Mouse (Mus musculus) spleen, postnatal 10 days (tissue): ENCODE results near the gene Brwd1.
"Not testable (repeated sequence)": the region's sequence is repeated elsewhere in the genome, so short reads cannot be mapped to it uniquely, and the experiment has no call there.

Experiments used
- DNase-seq, 2 experiments: peaks; one replicate each; pipeline ENCODE4 v3.0.0; 2021 to 2022; ENCODE audit warnings: low spot score in 2 of 2

Brwd1 gene

DNA sequence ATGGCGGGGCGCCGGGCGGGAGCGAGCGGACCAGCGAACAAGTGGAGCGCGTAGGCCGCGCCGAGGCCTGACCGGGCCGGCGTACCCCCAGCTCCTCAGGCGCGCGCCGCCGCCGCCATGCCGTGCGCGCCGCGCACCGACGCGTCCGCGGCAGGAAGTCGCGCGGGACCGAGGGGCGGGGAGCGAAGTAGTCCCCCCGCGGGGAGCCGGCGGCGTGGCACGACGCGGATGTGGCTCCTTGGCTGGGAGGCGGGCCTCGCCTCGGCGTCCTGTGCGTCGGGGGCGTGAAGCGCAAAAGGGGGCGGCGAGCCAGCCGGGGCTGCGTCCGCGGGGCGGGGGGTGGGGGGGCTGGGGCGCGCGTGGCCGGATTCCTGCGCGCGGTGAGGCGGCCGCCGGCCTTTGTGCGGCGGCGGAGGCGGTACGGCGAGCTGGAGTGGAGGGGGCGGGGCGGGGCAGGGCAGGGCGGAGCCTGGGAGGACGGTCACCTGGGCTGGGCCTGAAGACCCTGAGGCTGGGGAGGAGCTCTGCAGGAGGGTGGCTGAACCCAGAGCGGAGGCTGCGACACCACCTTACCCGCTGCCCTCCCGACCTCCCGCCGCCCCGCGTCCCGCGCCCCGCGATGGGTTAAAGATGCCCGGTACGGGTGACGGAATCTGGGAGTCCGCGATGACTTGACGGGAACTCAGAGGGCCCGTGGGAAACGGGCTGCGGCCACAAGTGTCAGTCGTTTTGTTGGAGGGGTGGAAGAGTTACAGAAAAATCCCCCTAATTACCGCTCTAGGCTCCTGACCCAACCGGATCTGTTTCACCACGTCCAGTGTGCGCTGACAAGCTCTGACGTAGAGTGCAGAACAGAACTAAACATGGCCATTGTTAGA is at the start of gene Brwd1:
Brwd1 (minus strand) TSS at position 226 of the 878 bp plus-strand sequence.
- DNase-seq: peak; percentile 60 to 83

DNA sequence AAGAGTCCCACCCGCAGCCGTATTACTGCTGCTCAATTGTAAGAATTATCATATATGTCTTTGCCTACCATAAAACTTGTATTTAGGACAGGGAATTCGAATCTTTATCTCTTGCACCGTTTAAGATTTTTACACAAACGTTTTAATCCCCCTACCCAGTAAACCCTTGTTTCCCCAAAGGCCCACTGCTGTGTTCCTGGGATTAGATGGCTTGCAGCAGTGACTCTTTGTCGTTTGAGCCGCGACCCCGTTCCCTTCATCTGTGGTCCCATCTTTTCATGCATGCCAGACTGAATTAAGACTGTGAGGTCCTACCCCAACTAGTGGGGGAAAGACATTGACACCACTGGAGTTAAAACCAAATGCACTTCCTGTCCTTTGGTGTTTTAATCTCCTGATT is 46.1 kb upstream of the Brwd1 start:
- DNase-seq: no peak

DNA sequence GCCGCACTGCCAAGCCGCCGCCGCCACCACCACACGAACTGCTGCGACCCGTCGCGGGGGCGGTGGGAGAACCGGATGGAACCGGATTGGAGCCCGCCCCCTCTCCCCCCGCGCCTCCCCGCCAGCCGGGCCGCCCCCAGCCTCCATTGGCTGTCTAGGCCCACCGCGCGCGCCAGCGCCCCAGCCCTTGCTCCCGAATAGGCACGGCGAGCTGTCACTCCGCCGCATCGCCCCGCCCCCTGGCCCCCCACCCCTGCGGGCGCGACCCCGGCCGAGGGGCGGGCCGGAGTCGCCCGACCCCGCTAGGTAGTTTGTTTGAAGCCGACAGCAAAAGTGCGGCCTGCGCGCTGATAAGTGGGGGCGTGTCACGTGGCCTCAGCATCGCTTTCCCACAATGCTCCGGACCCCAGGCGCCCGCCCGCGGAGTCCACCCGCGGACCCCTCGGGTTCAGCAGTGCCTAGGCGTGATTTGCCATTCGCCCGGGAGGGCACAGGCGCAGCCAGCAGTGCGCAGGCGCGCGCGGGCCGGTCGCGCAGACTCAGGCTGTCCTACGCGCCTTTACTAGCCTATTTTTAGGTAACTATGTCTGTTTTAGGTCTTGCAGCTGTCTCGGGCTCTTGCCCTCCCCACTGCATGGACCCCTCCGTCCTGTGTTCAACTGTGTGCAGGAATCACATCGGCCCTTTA is 45.5 kb upstream of the Brwd1 start, which contains the start of gene Hmgn1:
Hmgn1 (minus strand) TSS at position 73 of the 688 bp plus-strand sequence.
- DNase-seq: peak; percentile 73 to 90

DNA sequence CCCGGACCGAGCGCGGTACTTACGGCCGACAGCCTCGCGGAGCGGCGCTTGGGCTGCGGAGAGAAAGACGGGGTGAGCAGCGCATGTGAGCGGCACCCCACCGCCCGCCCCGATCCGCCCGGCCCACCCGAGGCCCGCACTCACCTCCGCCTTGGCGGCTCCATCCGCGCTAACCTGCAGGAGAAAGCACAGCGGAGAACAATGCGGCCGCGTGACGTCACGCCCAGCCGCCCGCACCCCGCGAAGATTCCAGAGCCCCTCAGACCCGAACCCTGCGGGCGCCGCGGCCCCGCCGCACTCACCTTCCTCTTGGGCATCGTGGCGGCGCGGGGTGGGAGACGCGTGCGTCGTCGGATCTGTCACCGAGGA is 44.9 kb upstream of the Brwd1 start:
- no peak for DNase-seq

DNA sequence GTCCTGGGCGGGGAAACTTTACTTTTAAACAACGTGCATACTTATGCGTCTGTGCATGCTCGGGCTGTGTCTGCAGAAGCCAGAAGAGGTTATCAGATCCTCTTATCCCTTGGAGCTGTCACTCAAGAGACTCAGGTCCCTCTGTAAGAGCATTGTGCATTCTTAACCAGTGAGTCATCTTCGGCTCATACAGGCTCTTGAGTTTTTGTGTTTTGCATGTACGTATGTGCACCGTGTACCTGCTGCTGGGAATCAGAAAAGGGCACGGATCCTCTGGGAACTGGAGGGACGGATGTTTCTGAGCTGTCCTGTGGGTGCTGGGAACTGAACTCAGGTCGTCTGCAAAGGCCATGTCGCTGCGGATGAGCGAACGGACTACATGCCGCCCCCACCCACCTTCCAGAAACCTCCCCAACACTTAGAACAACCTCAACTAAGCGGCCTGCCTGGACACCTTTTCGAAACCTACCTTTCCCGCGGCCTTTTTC is 44.4 kb upstream of the Brwd1 start:
- peak in 1 of 2 experiments; percentile 34 for DNase-seq

DNA sequence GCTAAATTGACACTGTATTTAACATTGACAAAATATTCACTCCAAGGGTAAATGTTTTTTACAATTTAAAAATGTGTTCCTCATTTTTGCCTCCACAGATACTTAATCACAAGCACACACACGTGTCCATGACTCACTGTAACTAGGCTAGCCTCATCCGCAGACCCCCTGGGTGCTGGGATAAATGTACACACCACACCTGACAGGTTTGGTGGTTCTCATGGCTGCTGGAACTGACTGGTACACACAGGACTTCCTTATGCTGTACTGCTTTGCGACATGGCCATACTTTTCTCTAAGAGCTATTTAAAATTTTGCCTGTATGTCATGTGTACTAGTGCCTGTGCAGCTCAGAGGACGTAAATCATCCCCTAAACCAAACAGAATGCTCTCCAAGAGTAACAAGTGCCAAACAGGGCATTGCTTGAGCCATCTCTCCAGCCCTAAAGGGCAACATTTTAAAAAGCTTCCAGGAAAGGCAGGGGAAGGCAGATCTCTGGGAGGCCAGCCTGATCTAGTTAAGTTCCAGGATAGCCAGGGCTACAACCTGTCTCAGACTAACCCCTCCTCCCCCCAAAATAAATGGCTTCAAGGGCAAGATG is 37.8 kb upstream of the Brwd1 start:
- no peak for DNase-seq

DNA sequence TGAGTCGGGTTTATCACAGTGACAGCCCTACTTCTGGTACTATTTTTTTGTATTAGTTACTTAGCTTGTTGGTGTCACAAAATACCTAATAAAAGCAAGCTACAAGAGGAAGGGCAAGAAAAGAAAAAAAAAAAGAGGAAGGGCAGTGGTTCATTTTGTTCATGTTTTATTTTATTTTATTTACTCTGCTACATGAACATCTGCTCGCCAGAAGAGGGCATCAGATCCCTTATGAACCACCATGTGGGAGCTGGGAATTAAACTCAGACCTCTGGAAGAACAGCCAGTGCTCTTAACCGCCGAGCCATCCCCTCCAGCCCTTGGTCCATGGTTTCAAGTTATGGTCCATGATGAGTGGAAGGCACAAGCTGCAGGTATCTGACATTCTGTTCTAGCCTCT is 32.4 kb upstream of the Brwd1 start:
- DNase-seq: no peak

DNA sequence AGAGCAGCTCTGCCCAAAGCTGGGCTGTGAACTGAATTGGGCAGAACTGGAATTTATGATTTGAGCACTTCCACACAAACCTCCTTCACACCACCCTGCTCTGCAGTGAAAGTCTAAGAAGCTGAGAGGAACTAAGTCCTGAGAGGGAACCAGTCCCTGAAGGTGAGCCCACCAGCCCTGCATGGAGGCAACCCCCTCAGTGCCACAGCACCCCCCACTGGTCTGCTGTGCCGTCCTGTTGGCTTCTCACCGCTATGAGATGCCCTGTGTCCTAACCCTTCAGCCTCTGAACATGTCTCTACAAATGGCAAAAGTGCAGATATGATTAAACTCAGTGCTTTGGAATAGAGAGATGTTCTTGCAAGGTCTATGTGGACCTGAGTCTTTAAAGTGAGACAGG is 30.4 kb upstream of the Brwd1 start:
- peak in 1 of 2 experiments; percentile 72 for DNase-seq

DNA sequence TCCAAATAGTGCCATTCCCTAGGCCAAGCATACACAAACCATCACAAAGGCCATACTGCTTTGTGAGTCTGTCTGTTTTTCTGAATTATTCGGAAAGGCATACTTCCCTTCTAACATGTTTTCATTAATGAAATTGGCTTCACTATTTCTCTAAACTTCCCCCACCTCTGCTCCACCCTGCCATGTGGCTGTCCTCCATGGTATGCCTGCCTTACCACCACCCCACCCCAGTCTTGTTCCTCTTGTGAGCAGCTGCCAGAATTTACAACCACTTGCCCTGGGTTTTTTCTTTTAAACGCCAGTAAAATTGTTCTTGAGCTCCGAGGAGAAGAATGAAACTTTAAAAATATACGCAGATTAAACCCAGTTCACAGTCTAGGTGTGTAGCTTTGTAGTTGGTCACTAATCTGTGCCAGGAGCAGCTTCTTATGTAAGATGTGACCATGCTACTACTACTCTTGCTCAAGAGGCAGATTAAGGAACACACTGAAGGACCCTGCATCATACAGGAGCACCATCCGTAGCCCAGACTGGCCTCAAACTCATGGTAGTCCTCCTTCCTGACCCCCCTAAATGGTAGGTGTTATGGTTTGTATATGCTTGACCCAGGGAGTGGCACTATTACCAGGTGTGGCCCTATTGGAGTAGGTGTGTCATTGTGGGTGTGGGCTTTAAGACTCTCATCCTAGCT is 28.5 kb upstream of the Brwd1 start:
- peak in 1 of 2 experiments; percentile 44 for DNase-seq

DNA sequence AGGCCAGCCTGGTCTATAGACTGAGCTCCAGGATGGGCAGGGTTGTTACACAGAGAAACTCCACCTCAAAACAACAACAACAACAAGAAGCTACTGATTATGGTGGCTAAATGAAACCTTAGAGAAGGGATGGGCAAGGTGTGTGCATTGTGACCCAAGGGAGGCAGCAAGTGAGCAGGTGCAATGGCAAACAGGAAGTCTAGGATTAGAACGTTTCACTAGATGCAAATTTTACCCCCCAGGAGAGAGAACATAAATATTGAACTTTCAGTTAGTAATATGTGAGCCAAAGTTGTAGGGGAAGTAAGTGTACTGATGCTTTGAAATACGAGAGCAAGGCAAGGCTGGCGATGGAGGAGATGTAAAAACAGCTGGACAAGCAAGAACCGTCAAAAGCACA is 27.3 kb upstream of the Brwd1 start:
- DNase-seq: no peak

DNA sequence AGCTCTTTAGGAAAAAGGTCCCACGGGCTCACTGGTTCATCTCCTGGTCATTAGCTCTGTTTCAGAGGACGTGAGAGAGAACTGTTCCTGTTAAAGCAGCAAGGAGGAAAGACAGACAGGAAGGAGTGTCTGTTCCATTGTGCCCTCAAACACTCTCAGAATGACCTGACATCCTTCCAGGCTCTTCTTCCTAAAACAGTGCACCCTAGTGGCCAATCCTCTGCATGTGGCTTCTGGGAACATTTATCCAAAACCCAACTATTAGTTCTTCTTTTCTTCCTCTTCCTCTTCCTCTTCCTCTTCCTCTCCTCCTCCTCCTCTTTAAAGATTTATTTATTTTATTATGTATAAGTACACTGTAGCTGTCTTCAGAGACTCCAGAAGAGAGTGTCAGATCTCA is 20.7 kb upstream of the Brwd1 start:
- no peak for DNase-seq

DNA sequence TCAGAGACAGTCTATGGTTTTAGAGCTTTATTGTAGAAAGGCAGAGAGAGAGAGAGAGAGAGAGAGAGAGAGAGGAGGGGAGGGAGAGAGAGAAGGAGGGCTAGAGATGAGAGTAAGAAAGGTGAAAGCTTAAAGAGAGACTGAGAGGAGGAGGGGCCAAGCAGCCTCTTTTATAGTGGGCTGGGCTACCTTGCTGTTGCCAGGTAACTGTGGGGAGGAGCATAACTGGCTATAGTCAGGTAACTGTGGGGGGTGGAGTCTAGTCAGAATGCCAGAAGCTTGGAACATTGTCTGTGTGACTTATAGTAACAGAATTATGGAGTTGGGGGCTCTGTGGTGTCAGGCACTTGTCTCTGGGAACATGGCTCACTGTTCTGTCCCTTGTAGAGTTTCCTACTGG is 15.5 kb upstream of the Brwd1 start:
- not testable (repeated sequence) for DNase-seq

DNA sequence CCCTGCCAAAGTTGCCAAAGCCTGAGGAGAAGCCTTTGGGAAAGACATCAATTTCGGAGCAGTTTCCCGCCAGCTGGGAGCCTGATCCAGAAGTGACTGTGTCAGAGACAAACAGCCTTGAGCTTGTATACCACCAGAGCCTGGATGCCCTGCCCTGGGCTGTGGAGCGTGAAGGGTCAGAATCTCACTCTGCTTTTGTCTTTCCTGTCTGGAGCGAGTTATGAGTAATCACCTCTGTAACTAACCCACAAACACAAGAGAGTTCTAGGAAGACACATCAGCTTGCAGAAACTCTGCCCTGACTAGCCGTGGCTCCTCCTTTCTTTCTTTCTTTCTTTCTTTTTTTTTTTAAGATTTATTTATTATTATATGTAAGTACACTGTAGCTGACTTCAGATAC is 13.6 kb upstream of the Brwd1 start:
- DNase-seq: no peak

DNA sequence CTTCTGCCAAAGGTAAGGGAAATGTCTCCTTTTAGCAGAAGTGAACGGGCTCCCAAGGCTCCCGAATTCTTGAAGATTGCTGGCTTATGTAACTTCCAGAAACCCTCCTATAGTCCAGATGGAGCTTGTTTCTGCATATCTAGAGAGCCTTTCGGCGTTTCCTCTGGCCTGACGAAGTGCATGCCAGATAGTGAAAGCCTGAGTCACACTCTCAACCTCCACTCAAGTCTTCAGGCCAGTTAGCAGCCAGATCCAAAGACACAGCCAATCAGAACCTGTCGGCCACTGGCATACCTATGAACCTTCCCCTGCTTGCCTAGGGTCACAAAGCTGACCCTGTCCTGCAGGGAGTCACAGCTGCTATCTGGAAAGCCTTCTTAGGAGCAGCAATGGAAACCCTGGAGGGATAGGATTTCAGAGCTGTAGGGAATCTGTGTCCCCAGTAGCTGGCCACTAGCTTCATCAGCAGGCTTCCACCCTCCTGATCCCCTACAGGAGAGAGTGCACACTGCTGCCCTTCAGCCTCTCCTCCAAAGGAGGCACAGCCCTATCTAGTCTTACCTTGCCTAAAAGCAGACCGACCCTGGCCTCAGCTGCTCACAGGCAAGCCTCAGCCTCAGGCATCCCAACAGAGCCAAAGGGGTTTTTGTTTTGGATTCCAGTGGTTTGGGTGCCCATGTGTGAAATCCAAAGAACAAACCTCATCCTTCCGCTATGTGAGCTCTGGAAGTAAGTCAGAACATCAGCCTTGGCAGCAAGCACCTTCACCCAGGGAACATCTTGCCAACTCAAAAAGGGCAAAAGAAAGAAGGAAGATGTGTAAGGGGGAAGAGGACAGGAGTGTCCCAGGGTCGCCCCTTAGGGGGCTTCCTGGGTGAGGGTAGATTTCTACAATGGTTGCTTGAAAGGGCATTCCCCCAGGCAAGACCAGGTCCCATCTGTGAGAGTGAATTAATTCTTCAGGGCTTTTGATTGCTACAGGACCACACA is 9.5 kb upstream of the Brwd1 start:
- no peak for DNase-seq

DNA sequence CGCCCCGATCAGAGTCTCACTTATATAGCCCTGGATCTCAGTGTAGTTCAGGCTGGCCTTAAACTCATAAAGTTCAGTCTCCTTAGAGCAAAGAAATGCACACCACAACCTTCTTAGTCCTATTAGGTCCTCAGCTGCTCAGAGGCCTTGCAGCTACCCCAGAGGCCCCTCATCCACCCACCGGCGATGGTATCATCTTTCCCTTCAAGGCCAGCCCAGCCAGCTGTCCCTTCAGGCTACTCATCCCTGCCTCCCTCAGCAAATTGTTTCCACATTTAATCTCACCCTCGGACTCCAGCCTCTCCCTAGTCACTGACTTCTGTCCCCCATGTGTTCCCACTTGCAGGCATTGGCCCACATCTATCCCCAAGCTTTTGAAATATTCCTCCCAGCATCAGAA is 5.8 kb upstream of the Brwd1 start:
- DNase-seq: no peak

DNA sequence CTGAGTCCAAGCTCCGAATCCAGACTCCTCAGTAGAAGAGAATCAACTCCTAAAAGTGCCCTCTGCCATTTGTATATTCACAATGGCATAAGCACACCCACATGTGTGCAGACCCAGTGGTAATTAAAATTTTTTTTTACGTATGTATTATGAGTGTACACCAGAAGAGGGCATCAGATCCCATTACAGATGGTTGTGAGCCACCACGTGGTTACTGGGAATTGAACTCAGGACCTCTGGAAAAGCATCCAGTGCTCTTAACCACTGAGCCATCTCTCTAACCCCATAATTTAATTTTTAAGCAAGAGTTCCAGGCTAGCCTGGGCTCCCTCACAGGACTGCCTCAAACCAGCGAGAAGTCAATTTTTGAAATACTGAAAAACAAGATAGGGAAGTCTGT is 5.1 kb upstream of the Brwd1 start:
- no peak for DNase-seq

DNA sequence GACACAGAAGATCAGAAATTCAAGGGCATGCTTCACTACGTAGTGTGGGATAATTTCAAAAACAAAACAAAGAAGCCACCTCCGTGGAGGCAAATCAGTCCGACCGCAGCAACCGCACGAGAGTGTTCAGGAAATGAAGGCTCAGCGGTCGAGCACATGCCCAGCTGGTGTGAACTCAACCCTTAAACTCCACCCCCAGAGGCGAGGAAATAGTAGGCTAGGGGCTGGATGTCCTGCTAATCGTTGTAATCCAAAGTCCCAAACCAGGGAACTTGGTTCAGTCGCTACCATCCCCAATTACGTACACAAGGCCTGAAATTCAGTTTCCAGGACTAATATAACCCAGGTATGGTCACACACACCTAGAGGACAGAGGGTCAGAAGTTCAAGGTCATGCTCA is 4.7 kb upstream of the Brwd1 start:
- DNase-seq: peak in 1 of 2 experiments; percentile 80

DNA sequence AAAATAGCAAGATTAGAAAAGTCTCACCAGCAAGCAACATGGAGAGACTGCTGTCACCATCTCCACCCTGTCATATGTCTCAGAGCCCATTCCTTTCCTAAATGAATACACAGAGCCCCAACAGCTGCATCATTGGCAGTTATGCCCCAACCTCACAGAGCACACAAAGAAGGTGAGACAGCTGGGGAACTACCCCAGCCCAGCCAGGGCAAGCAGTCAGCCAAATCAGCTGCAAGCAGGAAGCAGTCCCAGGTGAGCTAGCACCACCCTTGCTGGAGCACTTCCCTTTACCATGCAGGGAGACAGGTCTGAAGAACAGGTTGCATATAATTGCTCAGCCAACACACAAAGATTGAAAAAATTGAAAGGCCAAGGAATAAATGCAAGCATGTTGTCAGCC is 3.3 kb upstream of the Brwd1 start:
- peak in 1 of 2 experiments; percentile 60 for DNase-seq

DNA sequence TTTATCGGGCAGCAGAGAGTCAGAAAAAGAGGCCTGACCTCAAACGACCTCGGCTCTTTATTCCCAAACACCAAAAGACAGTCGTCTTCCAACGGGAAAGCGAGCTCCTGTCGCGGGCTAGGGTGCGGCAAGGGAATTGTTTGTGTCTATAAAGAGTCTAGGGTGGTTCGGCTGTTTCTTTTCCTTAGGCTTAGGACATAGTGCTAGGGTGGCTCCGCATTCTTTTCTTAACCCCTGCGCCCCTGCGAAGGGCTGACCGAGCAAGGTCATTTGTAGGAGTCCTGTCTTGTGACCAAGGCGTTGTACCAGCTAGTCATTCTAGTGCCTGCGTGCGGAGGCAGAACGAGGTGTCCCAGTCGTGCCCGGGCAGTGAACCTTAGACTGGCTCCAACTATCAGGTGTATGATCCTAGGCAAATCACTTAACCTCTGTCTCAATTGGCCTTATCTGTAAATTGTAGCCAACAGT is 887 bp upstream of the Brwd1 start:
- DNase-seq: peak in 1 of 2 experiments; percentile 33

DNA sequence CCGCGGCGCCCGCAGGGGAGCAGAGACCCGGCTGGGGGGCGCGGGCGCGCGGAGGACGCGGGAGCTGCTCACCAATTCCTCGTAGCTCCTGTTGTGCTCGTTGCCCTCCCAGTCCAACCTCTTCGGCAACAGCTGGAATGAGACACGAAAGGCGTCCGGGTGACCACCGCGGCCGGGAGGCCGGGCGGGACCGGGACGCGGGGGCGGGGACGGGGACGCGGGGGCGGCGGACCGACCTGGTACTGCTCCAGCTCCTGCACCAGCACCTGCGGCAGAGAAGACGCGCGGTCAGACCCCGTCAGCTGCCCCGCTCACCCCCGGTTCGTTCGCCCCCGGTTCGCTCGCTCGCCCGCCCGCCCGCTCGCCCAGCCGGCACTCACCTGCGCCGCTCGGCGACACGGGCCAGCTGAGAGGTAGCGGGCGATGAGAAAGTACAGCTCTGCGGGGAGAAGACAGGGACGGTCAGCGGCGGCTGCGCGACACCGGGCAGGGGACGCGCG is 534 bp downstream of the Brwd1 start:
- peak; percentile 56 to 66 for DNase-seq
